Mouse (Mus musculus) limb, embryonic 12.5 days (tissue): ENCODE measurements at regions not wholly inside any gene's neighbourhood (a gene's known extent, or its start where the extent isn't known, plus 50 kb on each side); places are given as distances from the start of the nearest gene placed in this dataset.

Experiments used
- ATAC-seq: fragments of 200-750 bp; cut with Nextera tagmentation; 2 replicates; pipeline ENCODE4 v1.8.0; 2017; ENCODE audit warnings: low read depth, moderate TSS enrichment; ENCODE audit not compliant: insufficient number of reproducible peaks, insufficient read depth, low FRiP score, low TSS enrichment
- H3K27ac ChIP-seq: fragments of 300-500 bp; sonication (generic); 2 replicates; pipeline ENCODE4 v1.5.1; 2016; ENCODE audit warnings: mild to moderate bottlenecking, moderate library complexity
- H3K27me3 ChIP-seq: fragments of 300-500 bp; sonication (generic); 2 replicates; pipeline ENCODE4 v1.6.1; 2016; ENCODE audit warnings: mild to moderate bottlenecking, moderate library complexity
- H3K36me3 ChIP-seq: fragments of 300-500 bp; sonication (generic); 2 replicates; pipeline ENCODE4 v1.6.1; 2016; ENCODE audit warnings: mild to moderate bottlenecking, moderate library complexity
- H3K4me1 ChIP-seq: fragments of 300-500 bp; sonication (generic); replicated peaks from 2 replicates; pipeline ENCODE4 v1.6.1; 2016
- H3K4me2 ChIP-seq: fragments of 300-500 bp; sonication (generic); 2 replicates; pipeline ENCODE4 v1.6.1; 2016; ENCODE audit warnings: mild to moderate bottlenecking, moderate library complexity
- H3K4me3 ChIP-seq: fragments of 300-500 bp; sonication (generic); replicated peaks from 2 replicates; pipeline ENCODE4 v1.5.1; 2016; ENCODE audit warnings: mild to moderate bottlenecking
- H3K9ac ChIP-seq: fragments of 300-500 bp; sonication (generic); replicated peaks from 2 replicates; pipeline ENCODE4 v1.6.1; 2016; ENCODE audit warnings: mild to moderate bottlenecking, moderate library complexity
- H3K9me3 ChIP-seq: fragments of 300-500 bp; sonication (generic); 2 replicates; pipeline ENCODE4 v1.6.1; 2016; ENCODE audit warnings: mild to moderate bottlenecking, moderate library complexity
- WGBS: fragments of 180-500 bp; shearing (Covaris S2); methylation state at CpG from one replicate; pipeline ENCODE4 v1.1.7; 2016; 5-methylcytosine and 5-hydroxymethylcytosine counted together

GRCm38 (mm10) chr2:50738936-50739598 lies 409.8 kb downstream of the Rnd3 start:
- Histone ChIP-seq H3K4me3 (no peak overlapping the region), H3K4me1 (peaks cover 8% of the 10 kb centered on the region; the same call in 1 of the 2 replicates), H3K9ac (no peak overlapping the region), H3K4me2 (no peak overlapping the region), H3K27me3 (no peaks in the 10 kb centered on the region), H3K36me3 (no peaks in the 10 kb centered on the region), H3K27ac (no peak overlapping the region), H3K9me3 (no peaks in the 10 kb centered on the region)
- ATAC-seq: no peak
- WGBS: 49% methylated on average over 8 of the region's 8 CpGs

- 59% methylated on average over 9 of the region's 9 CpGs for WGBS
These were observed 411.2 kb downstream of the Rnd3 start for GRCm38 (mm10) chr2:50737706-50738105.

GRCm38 (mm10) chr2:50735029-50735428 lies 413.9 kb downstream of the Rnd3 start:
- Histone ChIP-seq H3K27me3 (no peaks in the 10 kb centered on the region), H3K9ac (no peak overlapping the region), H3K4me1 (peaks cover 8% of the 10 kb centered on the region; the same call in 1 of the 2 replicates), H3K27ac (no peak overlapping the region), H3K9me3 (no peaks in the 10 kb centered on the region), H3K36me3 (no peaks in the 10 kb centered on the region), H3K4me2 (no peak overlapping the region), H3K4me3 (no peak overlapping the region)
- no peak for ATAC-seq
- 92% methylated on average over 11 of the region's 11 CpGs for whole genome bisulfite sequencing

More at GRCm38 (mm10) chr2:50737706-50738105, 411.2 kb downstream of the Rnd3 start:
- H3K9me3 ChIP-seq: no peaks in the 10 kb centered on the region
- no peaks in the 10 kb centered on the region for H3K36me3 ChIP-seq
- no peaks in the 10 kb centered on the region for H3K27me3 ChIP-seq
- no peak for ATAC-seq
- no peak overlapping the region for H3K4me3 ChIP-seq
- no peak overlapping the region for H3K27ac ChIP-seq
- no peak overlapping the region for H3K9ac ChIP-seq
- no peak overlapping the region for H3K4me2 ChIP-seq
- peaks cover 8% of the 10 kb centered on the region; the same call in 1 of the 2 replicates for H3K4me1 ChIP-seq

GRCm38 (mm10) chr2:50706652-50707051 lies 410.1 kb upstream of the Mmadhc start:
- 43% methylated on average over 3 of the region's 3 CpGs for WGBS
- no peak overlapping the region for H3K27ac ChIP-seq
- ATAC-seq: no peak

GRCm38 (mm10) chr2:50704297-50704696 lies 407.7 kb upstream of the Mmadhc start:
- WGBS: 35% methylated on average over 3 of the region's 3 CpGs
- no peak overlapping the region for H3K4me3 ChIP-seq
- H3K27ac ChIP-seq: no peak overlapping the region
- H3K9me3 ChIP-seq: no peaks in the 10 kb centered on the region
- peaks cover 23% of the 10 kb centered on the region for H3K4me1 ChIP-seq
- no peaks in the 10 kb centered on the region for H3K27me3 ChIP-seq
- H3K4me2 ChIP-seq: no peak overlapping the region
- no peaks in the 10 kb centered on the region for H3K36me3 ChIP-seq
- H3K9ac ChIP-seq: no peak overlapping the region
- ATAC-seq: no peak

More at GRCm38 (mm10) chr2:50706652-50707051, 410.1 kb upstream of the Mmadhc start:
- Histone ChIP-seq H3K4me3 (no peak overlapping the region), H3K36me3 (no peaks in the 10 kb centered on the region), H3K9ac (no peak overlapping the region), H3K4me1 (peaks cover 16% of the 10 kb centered on the region), H3K9me3 (no peaks in the 10 kb centered on the region), H3K4me2 (no peak overlapping the region), H3K27me3 (no peaks in the 10 kb centered on the region)

GRCm38 (mm10) chr2:50702584-50703450 lies 406.2 kb upstream of the Mmadhc start:
- H3K27me3 ChIP-seq: no peaks in the 10 kb centered on the region
- WGBS: 76% methylated on average over 15 of the region's 15 CpGs
- H3K27ac ChIP-seq: no peak overlapping the region
- no peaks in the 10 kb centered on the region for H3K9me3 ChIP-seq
- H3K4me3 ChIP-seq: no peak overlapping the region
- H3K4me2 ChIP-seq: no peak overlapping the region
- H3K4me1 ChIP-seq: peaks cover 31% of the 10 kb centered on the region
- H3K36me3 ChIP-seq: no peaks in the 10 kb centered on the region
- ATAC-seq: no peak
- H3K9ac ChIP-seq: no peak overlapping the region

GRCm38 (mm10) chr2:50698841-50699240 lies 402.2 kb upstream of the Mmadhc start:
- no peak overlapping the region for H3K4me2 ChIP-seq
- no peaks in the 10 kb centered on the region for H3K27me3 ChIP-seq
- peaks cover 34% of the 10 kb centered on the region for H3K4me1 ChIP-seq
- no peak overlapping the region for H3K4me3 ChIP-seq
- ATAC-seq: no peak
- H3K36me3 ChIP-seq: no peaks in the 10 kb centered on the region
- no peaks in the 10 kb centered on the region for H3K9me3 ChIP-seq
- peak overlapping the region; percentile 60; the same call in 1 of the 2 replicates for H3K27ac ChIP-seq
- 56% methylated on average over 6 of the region's 6 CpGs for WGBS
- H3K9ac ChIP-seq: no peak overlapping the region

GRCm38 (mm10) chr2:50696575-50696974 lies 400.0 kb upstream of the Mmadhc start:
- H3K36me3 ChIP-seq: no peaks in the 10 kb centered on the region

GRCm38 (mm10) chr2:50694849-50695248 lies 398.2 kb upstream of the Mmadhc start:
- Histone ChIP-seq H3K4me3 (no peak overlapping the region), H3K27me3 (no peaks in the 10 kb centered on the region), H3K9me3 (no peaks in the 10 kb centered on the region), H3K9ac (no peak overlapping the region), H3K4me1 (peaks cover 20% of the 10 kb centered on the region), H3K36me3 (no peaks in the 10 kb centered on the region), H3K27ac (no peak overlapping the region), H3K4me2 (no peak overlapping the region)
- 77% methylated on average over 2 of the region's 2 CpGs for WGBS
- ATAC-seq: no peak

More at GRCm38 (mm10) chr2:50696575-50696974, 400.0 kb upstream of the Mmadhc start:
- Histone ChIP-seq H3K4me3 (no peak overlapping the region), H3K9ac (no peak overlapping the region), H3K4me2 (no peak overlapping the region), H3K4me1 (peaks cover 21% of the 10 kb centered on the region), H3K27me3 (no peaks in the 10 kb centered on the region), H3K27ac (no peak overlapping the region), H3K9me3 (no peaks in the 10 kb centered on the region)
- ATAC-seq: no peak

GRCm38 (mm10) chr2:50693784-50694350 lies 397.3 kb upstream of the Mmadhc start:
- Histone ChIP-seq H3K9ac (no peak overlapping the region), H3K27ac (no peak overlapping the region), H3K4me3 (no peak overlapping the region), H3K27me3 (no peaks in the 10 kb centered on the region), H3K9me3 (no peaks in the 10 kb centered on the region), H3K36me3 (no peaks in the 10 kb centered on the region), H3K4me2 (no peak overlapping the region), H3K4me1 (peaks cover 13% of the 10 kb centered on the region; the same call in 1 of the 2 replicates)
- 80% methylated on average over 7 of the region's 7 CpGs for WGBS
- no peak for ATAC-seq
